Mouse (Mus musculus) heart, embryonic 14.5 days (tissue): ENCODE data around the gene Spsb1. TPM values are rescaled to one million over a fixed set of nuclear protein-coding genes. Genes with fewer than 3 reads are reported as not detected.

Source experiments
- ATAC-seq: fragments of 200-750 bp; cut with Nextera tagmentation; 2 replicates; pipeline ENCODE4 v1.8.0; 2017; ENCODE audit warnings: low read depth, moderate TSS enrichment; ENCODE audit not compliant: insufficient number of reproducible peaks, insufficient read depth, low FRiP score
- H3K27ac ChIP-seq, 2 experiments: fragments of 200-500 bp in 1 of 2; fragments of 300-500 bp in 1 of 2; sonication (generic) in 1 of 2; replicated peaks in 1 of 2; 2 replicates each; pipeline ENCODE4 v1.5.1; 2012 to 2014; ENCODE audit warnings: low read depth in 2 of 2, low read length in 2 of 2, control low read depth in 1 of 2, mild to moderate bottlenecking in 1 of 2, mixed read lengths in 1 of 2; ENCODE audit not compliant: control insufficient read depth in 1 of 2, insufficient read depth in 1 of 2
- H3K27me3 ChIP-seq: fragments of 300-500 bp; sonication (generic); 2 replicates; pipeline ENCODE4 v1.6.1; 2014; ENCODE audit warnings: mild to moderate bottlenecking, low read length, control low read depth; ENCODE audit not compliant: control insufficient read depth, insufficient read depth
- H3K36me3 ChIP-seq: fragments of 300-500 bp; sonication (generic); 2 replicates; pipeline ENCODE4 v1.6.1; 2014; ENCODE audit warnings: mild to moderate bottlenecking, control low read depth, low read length, mixed read lengths; ENCODE audit not compliant: control insufficient read depth, insufficient read depth
- H3K4me1 ChIP-seq, 2 experiments: fragments of 200-500 bp in 1 of 2; fragments of 300-500 bp in 1 of 2; sonication (generic) in 1 of 2; 2 replicates each; pipeline ENCODE4 v1.6.1; 2012 to 2014; ENCODE audit warnings: low read length in 2 of 2, control low read depth in 1 of 2, mixed read lengths in 1 of 2; ENCODE audit not compliant: control insufficient read depth in 2 of 2, insufficient read depth in 2 of 2
- H3K4me2 ChIP-seq: fragments of 300-500 bp; sonication (generic); 2 replicates; pipeline ENCODE4 v1.6.1; 2014; ENCODE audit warnings: mild to moderate bottlenecking, low read length
- H3K4me3 ChIP-seq, 2 experiments: fragments of 200-500 bp in 1 of 2; fragments of 300-500 bp in 1 of 2; sonication (generic) in 1 of 2; 2 replicates each; pipeline ENCODE4 v1.5.1; 2012 to 2014; ENCODE audit warnings: low read length in 2 of 2, mild to moderate bottlenecking in 2 of 2, control low read depth in 1 of 2, low read depth in 1 of 2, moderate library complexity in 1 of 2; ENCODE audit not compliant: control insufficient read depth in 1 of 2, insufficient read depth in 1 of 2
- H3K9ac ChIP-seq: fragments of 300-500 bp; sonication (generic); 2 replicates; pipeline ENCODE4 v1.6.1; 2014; ENCODE audit warnings: mild to moderate bottlenecking, low read length
- H3K9me3 ChIP-seq: fragments of 300-500 bp; sonication (generic); 2 replicates; pipeline ENCODE4 v1.6.1; 2016; ENCODE audit warnings: low read length, control low read depth; ENCODE audit not compliant: control insufficient read depth
- WGBS: fragments of 180-500 bp; shearing (Covaris S2); extraction: QIAGEN DNeasy Blood & Tissue Kit; methylation state at CpG from one replicate; pipeline ENCODE4 v1.1.7; 2014; 5-methylcytosine and 5-hydroxymethylcytosine counted together
- polyA plus RNA-seq: library from polyadenylated mRNA; unstranded; fragments of >200 nt; fragmentation: Nextera tagmentation; extraction: Ambion mirVana; gene quantifications from 2 replicates; pipeline ENCODE4 v1.2.1, GENCODE M21; 2014

Gene Spsb1
- polyA plus RNA-seq, 1 experiment from 2014 or later, result 6.3 TPM

GRCm38 (mm10) chr4:149951201-149951600 lies 3.6 kb downstream of the Spsb1 start:
- no peak overlapping the region for H3K4me3 ChIP-seq
- H3K36me3 ChIP-seq, result no peaks in the 10 kb centered on the region
- no peak overlapping the region for H3K9ac ChIP-seq
- H3K4me1 ChIP-seq, result peaks cover 27 to 34% of the 10 kb centered on the region in 2 experiments
- WGBS, result 88% methylated on average over 13 of the region's 13 CpGs
- peaks cover 10% of the 10 kb centered on the region for H3K27me3 ChIP-seq
- ATAC-seq, result no peak
- no peak overlapping the region for H3K4me2 ChIP-seq
- no peaks in the 10 kb centered on the region for H3K9me3 ChIP-seq
- no peak overlapping the region for H3K27ac ChIP-seq

- no peaks in the 10 kb centered on the region for H3K9me3 ChIP-seq
- WGBS, result 79% methylated on average over 13 of the region's 13 CpGs
- no peak overlapping the region for H3K4me2 ChIP-seq
- H3K4me1 ChIP-seq, result peaks cover 18 to 28% of the 10 kb centered on the region in 2 experiments
- no peak overlapping the region for H3K27ac ChIP-seq
- no peak overlapping the region for H3K4me3 ChIP-seq
- no peaks in the 10 kb centered on the region for H3K36me3 ChIP-seq
- H3K9ac ChIP-seq, result no peak overlapping the region
- peaks cover 3% of the 10 kb centered on the region; the same call in 1 of the 2 replicates for H3K27me3 ChIP-seq
- no peak for ATAC-seq
Observed at GRCm38 (mm10) chr4:149949691-149950090, 5.2 kb downstream of the Spsb1 start.

GRCm38 (mm10) chr4:149948119-149948518 lies 6.7 kb downstream of the Spsb1 start:
- H3K4me1 ChIP-seq, result peaks cover 24 to 29% of the 10 kb centered on the region in 2 experiments
- H3K9ac ChIP-seq, result no peak overlapping the region
- H3K9me3 ChIP-seq, result no peaks in the 10 kb centered on the region
- peak overlapping the region; percentile 41; the same call in 1 of the 2 replicates for H3K4me2 ChIP-seq
- no peak for ATAC-seq
- WGBS, result 33% methylated on average over 5 of the region's 5 CpGs
- peaks cover 3% of the 10 kb centered on the region; the same call in 1 of the 2 replicates for H3K27me3 ChIP-seq
- no peaks in the 10 kb centered on the region for H3K36me3 ChIP-seq
- H3K27ac ChIP-seq, result no peak overlapping the region; a peak in 1 of 4 replicates
- H3K4me3 ChIP-seq, result no peak overlapping the region

- WGBS, result 85% methylated on average over 5 of the region's 5 CpGs
- Histone ChIP-seq H3K4me2 (no peak overlapping the region), H3K36me3 (no peaks in the 10 kb centered on the region), H3K4me1 (peaks cover 27 to 32% of the 10 kb centered on the region in 2 experiments), H3K27ac (no peak overlapping the region), H3K4me3 (no peak overlapping the region), H3K9me3 (no peaks in the 10 kb centered on the region), H3K9ac (no peak overlapping the region), H3K27me3 (peaks cover 2% of the 10 kb centered on the region; the same call in 1 of the 2 replicates)
- no peak for ATAC-seq
Observed at GRCm38 (mm10) chr4:149947396-149947795, 7.4 kb downstream of the Spsb1 start.

- Histone ChIP-seq H3K4me1 (peaks cover 27 to 32% of the 10 kb centered on the region in 2 experiments), H3K9me3 (no peaks in the 10 kb centered on the region), H3K36me3 (no peaks in the 10 kb centered on the region), H3K27ac (no peak overlapping the region), H3K9ac (no peak overlapping the region), H3K4me3 (no peak overlapping the region), H3K4me2 (no peak overlapping the region), H3K27me3 (no peaks in the 10 kb centered on the region)
- no peak for ATAC-seq
- 58% methylated on average over 9 of the region's 9 CpGs for whole genome bisulfite sequencing
Observed at GRCm38 (mm10) chr4:149945194-149945593, 9.6 kb downstream of the Spsb1 start.

GRCm38 (mm10) chr4:149944214-149944613 lies 10.6 kb downstream of the Spsb1 start:
- H3K27me3 ChIP-seq, result no peaks in the 10 kb centered on the region
- no peak for ATAC-seq
- H3K27ac ChIP-seq, result no peak overlapping the region
- H3K9me3 ChIP-seq, result no peaks in the 10 kb centered on the region
- no peaks in the 10 kb centered on the region for H3K36me3 ChIP-seq
- H3K9ac ChIP-seq, result no peak overlapping the region
- peaks cover 27 to 32% of the 10 kb centered on the region in 2 experiments for H3K4me1 ChIP-seq
- no peak overlapping the region for H3K4me3 ChIP-seq
- WGBS, result 62% methylated on average over 12 of the region's 12 CpGs
- H3K4me2 ChIP-seq, result no peak overlapping the region

- peaks cover 20 to 22% of the 10 kb centered on the region in 2 experiments for H3K4me1 ChIP-seq
- H3K27me3 ChIP-seq, result no peaks in the 10 kb centered on the region
- WGBS, result 60% methylated on average over 10 of the region's 10 CpGs
- H3K36me3 ChIP-seq, result no peaks in the 10 kb centered on the region
- no peak overlapping the region for H3K9ac ChIP-seq
- no peak overlapping the region for H3K27ac ChIP-seq
- no peak overlapping the region for H3K4me2 ChIP-seq
- H3K4me3 ChIP-seq, result no peak overlapping the region
- H3K9me3 ChIP-seq, result no peaks in the 10 kb centered on the region
- ATAC-seq, result no peak
Observed at GRCm38 (mm10) chr4:149942831-149943741, 11.8 kb downstream of the Spsb1 start.
